ENCODE assay signal across 8 mouse cellular contexts in genomic region chr13:52928392-52928791, GRCm38 (mm10). TPM values are rescaled to one million over a fixed set of nuclear protein-coding genes. Genes with fewer than 3 reads are reported as not detected.
DNase-seq lines count a peak whose midpoint lies in the region; ATAC-seq lines count a peak whose summit lies in the region.

No protein-coding gene starts in this region.

- peak overlapping the region; percentile 78; the same call in 1 of the 2 replicates for H3K4me3 ChIP-seq in neural tube, embryonic 11.5 days (ENCODE audit: low read depth, low read length)
- H3K4me3 ChIP-seq in intestine, embryonic 16.5 days (ENCODE audit: low read length), result peak overlapping the region; percentile 93
- peak overlapping the region; percentile 70; the same call in 1 of the 2 replicates for H3K4me3 ChIP-seq in neural tube, embryonic 14.5 days (ENCODE audit: low read depth, low read length)

- DNase-seq in frontal cortex, postnatal 10 days (ENCODE audit: low spot score in 2 of 2), result no peak
- no peak for DNase-seq in neural tube, embryonic 11.5 days (ENCODE audit: low spot score)
- no peak for DNase-seq in neural tube, embryonic 10.5 days (ENCODE audit: extremely low spot score, low spot score)
- no peak for DNase-seq in embryo, embryonic 9.5 days (ENCODE audit: extremely low spot score)
- no peak for DNase-seq in thymus, adult 18-20 months

- H3K27ac ChIP-seq in neural tube, embryonic 11.5 days (ENCODE audit: low read depth, low read length), result no peak overlapping the region
- H3K27ac ChIP-seq in intestine, embryonic 16.5 days (ENCODE audit: low read length), result no peak overlapping the region
- H3K27ac ChIP-seq in neural tube, embryonic 14.5 days (ENCODE audit: low read depth, low read length), result no peak overlapping the region

- no peaks in the 10 kb centered on the region for H3K9me3 ChIP-seq in neural tube, embryonic 11.5 days (ENCODE audit: control insufficient read depth, low read length)
- H3K9me3 ChIP-seq in intestine, embryonic 16.5 days (ENCODE audit: control insufficient read depth, low read length), result no peaks in the 10 kb centered on the region
- H3K9me3 ChIP-seq in neural tube, embryonic 14.5 days (ENCODE audit: control insufficient read depth, low read length), result no peaks in the 10 kb centered on the region

- no peaks in the 10 kb centered on the region for H3K36me3 ChIP-seq in neural tube, embryonic 11.5 days (ENCODE audit: control insufficient read depth, insufficient read depth, low read length)
- no peaks in the 10 kb centered on the region for H3K36me3 ChIP-seq in intestine, embryonic 16.5 days (ENCODE audit: control insufficient read depth, insufficient read depth, low read length)
- H3K36me3 ChIP-seq in neural tube, embryonic 14.5 days (ENCODE audit: control insufficient read depth, insufficient read depth, low read length), result no peaks in the 10 kb centered on the region

- H3K27me3 ChIP-seq in neural tube, embryonic 11.5 days (ENCODE audit: control insufficient read depth, insufficient read depth, low read length), result no peaks in the 10 kb centered on the region
- no peaks in the 10 kb centered on the region for H3K27me3 ChIP-seq in intestine, embryonic 16.5 days (replicated peaks; ENCODE audit: control insufficient read depth, insufficient read depth, low read length)
- H3K27me3 ChIP-seq in neural tube, embryonic 14.5 days (ENCODE audit: control insufficient read depth, insufficient read depth, low read length), result no peaks in the 10 kb centered on the region

- WGBS in neural tube, embryonic 11.5 days, result 76% methylated on average over 9 of the region's 9 CpGs
- WGBS in intestine, embryonic 16.5 days, result 61% methylated on average over 9 of the region's 9 CpGs
- WGBS in neural tube, embryonic 14.5 days, result 69% methylated on average over 9 of the region's 9 CpGs

- H3K4me2 ChIP-seq in neural tube, embryonic 11.5 days (ENCODE audit: low read depth), result peak overlapping the region; percentile 42
- peak overlapping the region; percentile 65 for H3K4me2 ChIP-seq in intestine, embryonic 16.5 days (ENCODE audit: low read depth, low read length)
- H3K4me2 ChIP-seq in neural tube, embryonic 14.5 days (ENCODE audit: low read depth, low read length), result peak overlapping the region; percentile 41

- 0 out of 2 replicates have a peak, but pooled peaks cover 3% of the 10 kb centered on the region for H3K4me1 ChIP-seq in neural tube, embryonic 11.5 days (ENCODE audit: control insufficient read depth, insufficient read depth, low read length)
- H3K4me1 ChIP-seq in intestine, embryonic 16.5 days (ENCODE audit: control insufficient read depth, insufficient read depth, low read length), result peaks cover 16% of the 10 kb centered on the region
- peaks cover 17% of the 10 kb centered on the region for H3K4me1 ChIP-seq in neural tube, embryonic 14.5 days (ENCODE audit: control insufficient read depth, insufficient read depth, low read length)

- ATAC-seq in frontal cortex, adult (ENCODE audit: low TSS enrichment), result peak; percentile 56; the same call in 1 of the 2 replicates
- no peak for ATAC-seq in neural tube, embryonic 11.5 days (ENCODE audit: insufficient read depth, low FRiP score, low TSS enrichment)
- no peak for ATAC-seq in intestine, embryonic 16.5 days
- no peak for ATAC-seq in neural tube, embryonic 14.5 days (ENCODE audit: low read depth)

- H3K9ac ChIP-seq in neural tube, embryonic 11.5 days (ENCODE audit: low read length), result no peak overlapping the region
- H3K9ac ChIP-seq in intestine, embryonic 16.5 days (ENCODE audit: low read depth, low read length), result peak overlapping the region; percentile 88
- no peak overlapping the region; the same call in 1 of the 2 replicates for H3K9ac ChIP-seq in neural tube, embryonic 14.5 days (replicated peaks; ENCODE audit: low read depth, low read length)

RNA-seq across cellular contexts. Expression of gene Auh, which starts 1.1 kb away (rescaled TPM):
- 35.0 and 35.8 TPM in 2 replicates for polyA plus RNA-seq in neural tube, embryonic 11.5 days (2014; fragmentation: Nextera tagmentation; extraction: Ambion mirVana)
- 45.1 and 49.6 TPM in 2 replicates for polyA plus RNA-seq in intestine, embryonic 16.5 days (2015; fragmentation: Nextera tagmentation; extraction: Ambion mirVana)
- 63.6 and 65.8 TPM in 2 replicates for polyA plus RNA-seq in neural tube, embryonic 14.5 days (2014; fragmentation: Nextera tagmentation; extraction: Ambion mirVana)

RNA-seq across cellular contexts. Expression of gene Nfil3, which starts 52.5 kb away (rescaled TPM):
- 30.4 TPM in 2 replicates for polyA plus RNA-seq in neural tube, embryonic 11.5 days (2014; fragmentation: Nextera tagmentation; extraction: Ambion mirVana)
- 28.4 and 30.0 TPM in 2 replicates for polyA plus RNA-seq in intestine, embryonic 16.5 days (2015; fragmentation: Nextera tagmentation; extraction: Ambion mirVana)
- 49.5 and 52.7 TPM in 2 replicates for polyA plus RNA-seq in neural tube, embryonic 14.5 days (2014; fragmentation: Nextera tagmentation; extraction: Ambion mirVana)
